Mouse (Mus musculus) cerebellum, adult 2 months (tissue): ENCODE measurements at regions not wholly inside any gene's neighbourhood (a gene's known extent, or its start where the extent isn't known, plus 50 kb on each side); places are given as distances from the start of the nearest gene placed in this dataset.

Experiments
- DNase-seq, 2 experiments: peaks; one replicate each; pipeline ENCODE4 v3.0.0; 2021
- H3K27ac ChIP-seq: fragments of 200-500 bp; 2 replicates; pipeline ENCODE4 v1.5.1; 2012; ENCODE audit warnings: low read length, control low read depth, inconsistent platforms; ENCODE audit not compliant: insufficient read depth
- H3K27me3 ChIP-seq: fragments of 200-500 bp; 2 replicates; pipeline ENCODE4 v1.6.1; 2012; ENCODE audit warnings: inconsistent platforms, mild to moderate bottlenecking, low read length, moderate library complexity; ENCODE audit not compliant: control insufficient read depth, insufficient read depth
- H3K4me1 ChIP-seq: fragments of 200-500 bp; 2 replicates; pipeline ENCODE4 v1.6.1; 2011; ENCODE audit warnings: low read length; ENCODE audit not compliant: control insufficient read depth, insufficient read depth
- H3K4me3 ChIP-seq: fragments of 200-500 bp; replicated peaks from 2 replicates; pipeline ENCODE3; 2011; ENCODE audit warnings: mild to moderate bottlenecking, low read depth, low read length, control low read depth; ENCODE audit not compliant: insufficient read depth
- CTCF ChIP-seq: fragments of 200-500 bp; IDR thresholded peaks from 2 replicates; pipeline ENCODE4 v1.5.1; 2011; ENCODE audit warnings: low read depth, mild to moderate bottlenecking, control low read depth, low read length, moderate library complexity, borderline replicate concordance; ENCODE audit not compliant: insufficient read depth
- POLR2A ChIP-seq: fragments of 200-500 bp; IDR thresholded peaks from 2 replicates; pipeline ENCODE4 v1.6.1; 2011; ENCODE audit warnings: low read length, control low read depth, borderline replicate concordance; ENCODE audit not compliant: insufficient read depth
- WGBS: fragments of 180-500 bp; shearing (Covaris S2); methylation state at CpG from one replicate; pipeline ENCODE4 v1.1.7; 2018; 5-methylcytosine and 5-hydroxymethylcytosine counted together

DNA sequence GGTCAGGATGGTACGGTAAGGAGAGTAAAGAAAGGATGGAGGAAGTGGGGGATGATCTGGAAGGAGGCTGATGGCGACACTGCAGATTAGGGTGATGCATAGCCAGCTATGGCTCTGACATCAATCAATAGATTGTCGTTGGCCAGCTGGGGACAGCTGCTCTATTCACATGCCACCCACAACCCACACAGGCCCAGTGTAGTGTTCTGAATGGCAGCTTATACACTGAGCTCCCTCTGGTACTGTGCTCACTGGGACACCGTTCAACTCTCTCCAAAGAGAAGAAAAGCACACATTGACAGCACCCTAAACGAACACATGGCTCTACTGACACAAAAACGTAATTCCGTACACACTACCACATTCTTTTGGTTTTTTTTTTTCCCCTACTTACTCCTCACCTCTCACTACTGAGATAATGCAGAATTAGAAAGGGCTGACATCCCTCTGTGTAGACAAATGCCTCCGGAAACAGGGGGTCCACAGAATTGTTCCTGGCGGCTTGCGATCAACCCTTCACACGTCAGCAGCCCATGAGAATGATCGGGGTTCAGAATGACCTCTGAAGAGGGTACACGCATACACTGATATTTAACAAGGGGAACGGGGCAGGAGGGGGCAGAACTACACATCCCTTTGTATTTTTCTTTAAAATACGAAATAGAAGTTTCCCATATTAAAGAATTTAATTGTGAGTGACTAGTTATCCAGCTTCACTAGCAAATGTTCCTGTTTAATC lies 178.5 kb upstream of the Ipo5 start:
- no peak for TF ChIP-seq POLR2A
- no peak for TF ChIP-seq CTCF
- H3K4me1 ChIP-seq = no peaks in the 10 kb centered on the region
- no peak overlapping the region for H3K4me3 ChIP-seq
- 75% methylated on average over 15 of the region's 15 CpGs for WGBS
- DNase-seq = no peak
- H3K27ac ChIP-seq = no peak overlapping the region
- H3K27me3 ChIP-seq = no peaks in the 10 kb centered on the region

GRCm38 (mm10) chr14:120741492-120742054 lies 169.5 kb upstream of the Ipo5 start:
- 86% methylated on average over 5 of the region's 5 CpGs for WGBS
- H3K27me3 ChIP-seq = no peaks in the 10 kb centered on the region
- no peak overlapping the region for H3K4me3 ChIP-seq
- DNase-seq = no peak
- TF ChIP-seq POLR2A (no peak), CTCF (no peak)
- H3K4me1 ChIP-seq = no peaks in the 10 kb centered on the region
- no peak overlapping the region for H3K27ac ChIP-seq

DNA sequence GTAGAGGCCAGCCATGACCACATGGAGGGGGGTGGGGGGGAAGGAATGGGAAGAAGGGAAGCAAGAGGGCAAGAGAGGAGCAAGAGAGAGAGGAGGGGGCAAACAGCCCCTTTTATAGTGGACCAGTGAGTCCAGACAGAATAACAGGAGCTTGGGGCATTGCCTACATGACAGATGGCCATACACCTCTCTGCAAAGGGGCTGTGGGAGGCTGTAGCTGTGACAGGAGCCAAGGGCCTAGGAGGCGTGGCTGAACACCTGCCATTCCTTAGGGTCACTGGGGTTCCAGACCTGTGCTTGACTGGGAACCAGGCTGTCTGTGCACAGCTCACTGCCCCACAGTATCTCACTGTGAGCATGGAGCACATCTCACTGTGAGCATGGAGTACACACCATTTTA lies 157.0 kb upstream of the Ipo5 start:
- H3K27me3 ChIP-seq = no peaks in the 10 kb centered on the region
- no peak for DNase-seq
- 33% methylated on average over 1 of the region's 1 CpGs for WGBS
- H3K4me1 ChIP-seq = no peaks in the 10 kb centered on the region
- TF ChIP-seq CTCF = no peak
- no peak for TF ChIP-seq POLR2A
- H3K27ac ChIP-seq = no peak overlapping the region
- H3K4me3 ChIP-seq = no peak overlapping the region

DNA sequence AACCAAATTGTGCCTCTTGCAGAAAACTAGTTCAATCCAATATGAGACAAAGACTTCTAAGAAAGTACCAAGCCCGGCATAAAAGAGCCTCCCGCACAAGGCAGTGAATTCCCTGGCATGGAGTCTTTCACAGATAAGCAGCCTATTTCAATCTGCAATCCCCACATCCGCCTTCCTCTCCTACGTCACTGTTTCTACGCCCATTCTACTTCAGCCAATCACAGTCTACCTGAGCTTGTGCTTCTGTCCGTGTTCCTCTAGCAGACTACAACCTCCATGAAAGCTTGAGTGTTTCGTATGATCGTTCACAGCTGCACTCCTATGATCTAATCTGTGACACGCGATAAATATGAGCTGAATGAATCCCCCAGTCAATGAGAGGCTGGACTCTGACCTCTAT lies 155.6 kb upstream of the Ipo5 start:
- H3K4me3 ChIP-seq = no peak overlapping the region
- H3K27me3 ChIP-seq = no peaks in the 10 kb centered on the region
- H3K27ac ChIP-seq = no peak overlapping the region
- TF ChIP-seq CTCF (no peak), POLR2A (no peak)
- 71% methylated on average over 10 of the region's 10 CpGs for whole genome bisulfite sequencing
- no peak for DNase-seq
- H3K4me1 ChIP-seq = no peaks in the 10 kb centered on the region

- 61% methylated on average over 14 of the region's 14 CpGs for WGBS
- DNase-seq = no peak
Observed at GRCm38 (mm10) chr14:120758200-120758830, 152.7 kb upstream of the Ipo5 start.

DNA sequence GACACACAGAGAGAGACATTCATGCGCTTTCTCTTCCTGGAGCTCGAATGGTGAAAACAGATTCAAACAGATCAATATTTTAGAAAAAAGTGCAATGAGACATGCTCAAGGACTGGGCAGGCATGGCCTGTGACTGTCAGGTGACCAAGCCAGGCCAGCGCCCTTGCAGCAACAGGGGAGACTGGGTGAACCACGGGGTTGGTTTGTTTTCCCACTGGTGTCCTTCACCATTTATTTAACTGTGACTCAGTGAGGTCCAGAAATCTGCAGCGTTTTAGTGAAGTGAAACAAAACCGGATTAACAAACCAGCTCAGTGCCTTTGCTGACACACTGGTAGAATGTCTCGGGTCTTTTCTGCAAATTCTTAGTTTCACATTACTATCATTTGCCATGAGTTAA lies 148.9 kb upstream of the Ipo5 start:
- H3K4me3 ChIP-seq = no peak overlapping the region
- no peaks in the 10 kb centered on the region for H3K4me1 ChIP-seq
- DNase-seq = no peak
- H3K27ac ChIP-seq = no peak overlapping the region
- 86% methylated on average over 7 of the region's 7 CpGs for WGBS
- no peaks in the 10 kb centered on the region for H3K27me3 ChIP-seq
- TF ChIP-seq POLR2A (no peak), CTCF (no peak)

More at GRCm38 (mm10) chr14:120758200-120758830, 152.7 kb upstream of the Ipo5 start:
- Histone ChIP-seq H3K4me1 (no peaks in the 10 kb centered on the region), H3K27me3 (no peaks in the 10 kb centered on the region), H3K27ac (no peak overlapping the region), H3K4me3 (no peak overlapping the region)
- TF ChIP-seq CTCF = no peak
- TF ChIP-seq POLR2A = no peak

DNA sequence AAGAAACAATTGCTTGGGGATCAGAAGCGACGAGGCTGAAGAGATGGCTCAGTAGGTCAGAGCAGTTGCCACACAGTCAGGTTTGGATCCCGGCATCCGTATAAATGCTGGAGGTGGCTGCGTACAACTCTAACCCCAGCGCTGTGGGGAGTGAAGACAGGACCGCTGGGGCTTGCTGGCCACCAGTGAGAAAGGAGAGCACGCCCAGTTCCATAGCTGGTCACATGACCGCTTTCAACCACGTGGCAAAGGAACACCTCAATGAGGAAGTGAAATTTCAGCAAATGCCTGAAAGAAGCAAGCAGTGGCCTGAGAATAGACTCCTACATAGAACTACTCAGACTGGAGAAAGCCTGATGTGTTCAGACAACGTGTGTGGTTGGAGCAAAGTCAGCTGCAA lies 148.3 kb upstream of the Ipo5 start:
- Histone ChIP-seq H3K27me3 (no peaks in the 10 kb centered on the region), H3K27ac (no peak overlapping the region), H3K4me1 (no peaks in the 10 kb centered on the region), H3K4me3 (no peak overlapping the region)
- TF ChIP-seq POLR2A = no peak
- TF ChIP-seq CTCF = no peak
- no peak for DNase-seq
- WGBS = 63% methylated on average over 11 of the region's 11 CpGs

DNA sequence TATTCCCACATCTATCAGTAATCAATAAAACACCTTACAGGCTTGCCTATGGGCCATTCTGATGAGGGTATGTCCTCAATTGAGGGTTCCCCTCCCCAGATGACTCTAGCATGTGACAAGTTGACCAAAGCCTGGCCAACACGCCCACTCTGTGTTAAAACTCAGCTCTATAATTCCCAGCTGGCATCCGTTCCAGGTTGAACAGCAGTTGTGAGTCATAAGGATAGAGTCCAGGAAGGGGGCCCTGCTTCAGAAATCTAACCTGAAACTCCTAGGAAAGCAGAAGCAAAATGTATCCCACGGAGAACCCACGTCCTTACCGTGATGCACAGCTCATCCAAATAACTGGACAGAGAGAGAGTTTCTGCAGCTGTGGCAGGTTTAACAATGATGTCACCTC lies 147.2 kb upstream of the Ipo5 start:
- Histone ChIP-seq H3K4me3 (no peak overlapping the region), H3K27me3 (no peaks in the 10 kb centered on the region), H3K27ac (no peak overlapping the region), H3K4me1 (no peaks in the 10 kb centered on the region)
- DNase-seq = no peak
- 55% methylated on average over 5 of the region's 5 CpGs for WGBS
- TF ChIP-seq CTCF = no peak
- no peak for TF ChIP-seq POLR2A
